Mouse (Mus musculus): ENCODE measurements at regions not wholly inside any gene's neighbourhood (a gene's known extent, or its start where the extent isn't known, plus 50 kb on each side); places are given as distances from the start of the nearest gene placed in this dataset.
A peak's percentile ranks its signal among the peaks of the same experiment; 100 is the strongest.

GRCm38 (mm10) chr4:105860930-105861653 lies 71.4 kb downstream of the Gm12728 start:
- H3K9me3 ChIP-seq (ENCODE audit: control insufficient read depth, low read length), result no peaks in the 10 kb centered on the region
- H3K9ac ChIP-seq (ENCODE audit: low read depth, low read length, severe bottlenecking), result no peak overlapping the region
- H3K4me3 ChIP-seq (replicated peaks; ENCODE audit: low read length), result no peak overlapping the region
- no peaks in the 10 kb centered on the region for H3K36me3 ChIP-seq (ENCODE audit: control insufficient read depth, insufficient read depth, low read length)
- no peak overlapping the region for H3K4me2 ChIP-seq (replicated peaks; ENCODE audit: low read depth, low read length, severe bottlenecking)
- H3K27me3 ChIP-seq (ENCODE audit: control insufficient read depth, insufficient read depth, low read length), result no peaks in the 10 kb centered on the region
- H3K27ac ChIP-seq (replicated peaks; ENCODE audit: low read depth, low read length), result 0 out of 2 replicates have a peak overlapping the region, but pooled peaks have one; percentile 45
- peaks cover 28% of the 10 kb centered on the region for H3K4me1 ChIP-seq (ENCODE audit: control insufficient read depth, insufficient read depth, low read length)
- WGBS, result 10% methylated on average over 11 of the region's 11 CpGs
- peak; percentile 90 for DNase-seq (ENCODE audit: low spot score)
- peak; percentile 92 for ATAC-seq (ENCODE audit: low FRiP score, low read depth)
- TF ChIP-seq POLR2A (IDR thresholded peaks at IDR 0.05; ENCODE audit: borderline replicate concordance, extremely low read depth, insufficient read depth, insufficient read length), result no peak

DNA sequence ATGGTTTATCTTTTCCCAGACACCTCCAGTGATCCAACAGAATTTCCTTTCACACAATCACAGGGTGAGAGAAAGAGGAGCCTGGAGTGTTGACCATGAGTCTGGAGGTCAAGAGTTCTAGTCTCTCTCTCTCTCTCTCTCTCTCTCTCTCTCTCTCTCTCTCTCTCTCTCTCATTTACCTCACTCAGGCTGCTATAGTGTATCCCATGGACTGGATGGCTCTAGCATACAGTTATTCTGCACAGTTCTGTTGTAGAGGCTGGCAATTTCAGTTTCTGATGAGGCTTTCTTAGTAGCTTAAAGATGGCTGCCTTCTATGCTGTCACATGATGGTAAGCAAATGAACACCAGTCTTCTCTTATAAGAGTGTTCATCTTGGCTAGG lies 72.0 kb downstream of the Gm12728 start:
- no peak overlapping the region for H3K4me2 ChIP-seq (replicated peaks; ENCODE audit: low read depth, low read length, severe bottlenecking)

DNA sequence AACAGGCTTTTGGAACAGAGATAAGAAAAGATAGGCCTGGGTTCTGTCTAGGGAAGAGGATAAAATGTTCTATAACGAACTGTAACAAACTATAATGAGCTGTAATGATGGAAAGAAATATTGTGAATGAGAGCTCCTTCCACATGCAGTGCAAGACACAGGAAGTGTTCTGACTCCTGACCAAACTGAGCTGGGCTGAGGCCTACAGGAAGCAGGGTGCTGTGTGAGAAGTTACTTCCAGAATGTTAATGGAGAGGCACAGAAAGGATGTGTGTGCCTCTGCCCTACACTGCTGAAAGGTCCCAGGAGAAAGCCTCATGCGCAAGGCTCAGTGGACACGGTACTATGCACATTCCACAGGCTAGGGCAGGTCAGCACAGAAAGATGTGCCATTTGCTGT lies 80.8 kb downstream of the Gm12728 start:
- no peak for ATAC-seq (ENCODE audit: low FRiP score, low read depth)
- no peak for DNase-seq (ENCODE audit: low spot score)
- H3K9me3 ChIP-seq (ENCODE audit: control insufficient read depth, low read length), result peaks cover 6% of the 10 kb centered on the region; the same call in 1 of the 2 replicates
- H3K4me3 ChIP-seq (replicated peaks; ENCODE audit: low read length), result no peak overlapping the region
- H3K9ac ChIP-seq (ENCODE audit: low read depth, low read length, severe bottlenecking), result no peak overlapping the region
- H3K36me3 ChIP-seq (ENCODE audit: control insufficient read depth, insufficient read depth, low read length), result no peaks in the 10 kb centered on the region
- H3K4me2 ChIP-seq (replicated peaks; ENCODE audit: low read depth, low read length, severe bottlenecking), result no peak overlapping the region
- peaks cover 4% of the 10 kb centered on the region; the same call in 1 of the 2 replicates for H3K4me1 ChIP-seq (ENCODE audit: control insufficient read depth, insufficient read depth, low read length)
- no peaks in the 10 kb centered on the region for H3K27me3 ChIP-seq (ENCODE audit: control insufficient read depth, insufficient read depth, low read length)
- TF ChIP-seq POLR2A (IDR thresholded peaks at IDR 0.05; ENCODE audit: borderline replicate concordance, extremely low read depth, insufficient read depth, insufficient read length), result no peak
- H3K27ac ChIP-seq (replicated peaks; ENCODE audit: low read depth, low read length), result no peak overlapping the region
- 59% methylated on average over 3 of the region's 3 CpGs for WGBS

More for the DNA sequence above, 72.0 kb downstream of the Gm12728 start:
- Histone ChIP-seq H3K36me3 (ENCODE audit: control insufficient read depth, insufficient read depth, low read length) (no peaks in the 10 kb centered on the region), H3K9me3 (ENCODE audit: control insufficient read depth, low read length) (no peaks in the 10 kb centered on the region), H3K27me3 (ENCODE audit: control insufficient read depth, insufficient read depth, low read length) (no peaks in the 10 kb centered on the region), H3K4me1 (ENCODE audit: control insufficient read depth, insufficient read depth, low read length) (peaks cover 28% of the 10 kb centered on the region), H3K9ac (ENCODE audit: low read depth, low read length, severe bottlenecking) (no peak overlapping the region), H3K27ac (replicated peaks; ENCODE audit: low read depth, low read length) (peak overlapping the region; percentile 45; the same call in 1 of the 2 replicates), H3K4me3 (replicated peaks; ENCODE audit: low read length) (no peak overlapping the region)
- no peak for TF ChIP-seq POLR2A (IDR thresholded peaks at IDR 0.05; ENCODE audit: borderline replicate concordance, extremely low read depth, insufficient read depth, insufficient read length)
- DNase-seq (ENCODE audit: low spot score), result no peak
- ATAC-seq (ENCODE audit: low FRiP score, low read depth), result no peak

GRCm38 (mm10) chr4:105877246-105877645 lies 87.6 kb downstream of the Gm12728 start:
- Histone ChIP-seq H3K9me3 (ENCODE audit: control insufficient read depth, low read length) (no peaks in the 10 kb centered on the region), H3K27me3 (ENCODE audit: control insufficient read depth, insufficient read depth, low read length) (no peaks in the 10 kb centered on the region), H3K9ac (ENCODE audit: low read depth, low read length, severe bottlenecking) (no peak overlapping the region), H3K27ac (replicated peaks; ENCODE audit: low read depth, low read length) (no peak overlapping the region), H3K36me3 (ENCODE audit: control insufficient read depth, insufficient read depth, low read length) (no peaks in the 10 kb centered on the region), H3K4me1 (ENCODE audit: control insufficient read depth, insufficient read depth, low read length) (peaks cover 3% of the 10 kb centered on the region; the same call in 1 of the 2 replicates), H3K4me2 (replicated peaks; ENCODE audit: low read depth, low read length, severe bottlenecking) (no peak overlapping the region), H3K4me3 (replicated peaks; ENCODE audit: low read length) (no peak overlapping the region)
- DNase-seq (ENCODE audit: low spot score) (no peak), ATAC-seq (ENCODE audit: low FRiP score, low read depth) (no peak)
- no peak for TF ChIP-seq POLR2A (IDR thresholded peaks at IDR 0.05; ENCODE audit: borderline replicate concordance, extremely low read depth, insufficient read depth, insufficient read length)
- 14% methylated on average over 5 of the region's 5 CpGs for WGBS

DNA sequence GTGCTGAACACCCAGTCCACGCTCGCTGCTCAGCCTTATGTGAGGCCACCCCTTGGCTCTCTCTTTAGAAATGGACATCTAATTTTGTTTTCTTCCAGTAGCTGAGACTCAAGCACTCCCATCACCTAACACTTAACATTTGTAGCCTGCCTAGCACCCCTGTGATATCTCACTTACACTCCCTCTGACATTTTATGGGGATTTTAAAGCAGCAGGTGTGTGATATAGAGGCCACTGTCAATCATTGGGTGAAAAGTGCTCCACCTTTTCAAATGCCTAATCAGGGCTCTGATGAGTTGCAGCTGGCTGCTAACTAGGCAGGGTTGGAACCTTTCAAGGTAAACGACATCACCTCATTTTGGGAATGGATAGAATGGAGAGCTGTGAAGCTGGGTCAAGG lies 90.2 kb downstream of the Gm12728 start:
- Histone ChIP-seq H3K4me1 (ENCODE audit: control insufficient read depth, insufficient read depth, low read length) (peaks cover 3% of the 10 kb centered on the region; the same call in 1 of the 2 replicates), H3K9me3 (ENCODE audit: control insufficient read depth, low read length) (no peaks in the 10 kb centered on the region), H3K27ac (replicated peaks; ENCODE audit: low read depth, low read length) (no peak overlapping the region), H3K36me3 (ENCODE audit: control insufficient read depth, insufficient read depth, low read length) (no peaks in the 10 kb centered on the region), H3K9ac (ENCODE audit: low read depth, low read length, severe bottlenecking) (no peak overlapping the region), H3K4me3 (replicated peaks; ENCODE audit: low read length) (no peak overlapping the region), H3K27me3 (ENCODE audit: control insufficient read depth, insufficient read depth, low read length) (no peaks in the 10 kb centered on the region), H3K4me2 (replicated peaks; ENCODE audit: low read depth, low read length, severe bottlenecking) (no peak overlapping the region)
- no peak for TF ChIP-seq POLR2A (IDR thresholded peaks at IDR 0.05; ENCODE audit: borderline replicate concordance, extremely low read depth, insufficient read depth, insufficient read length)
- 35% methylated on average over 3 of the region's 3 CpGs for WGBS
- DNase-seq (ENCODE audit: low spot score) (no peak), ATAC-seq (ENCODE audit: low FRiP score, low read depth) (no peak)
